Mouse (Mus musculus) embryonic fibroblast, embryonic 13.5 days (primary cell): ENCODE results near the gene Slc13a4.

Experiments
- CTCF ChIP-seq: IDR thresholded peaks from 2 replicates; pipeline ENCODE4 v1.5.1; 2011; ENCODE audit warnings: mild to moderate bottlenecking, control low read depth, low read length, moderate library complexity, borderline replicate concordance; ENCODE audit not compliant: insufficient read depth
- POLR2A ChIP-seq: IDR thresholded peaks from 2 replicates; pipeline ENCODE4 v1.6.1; 2011; ENCODE audit warnings: low read depth, mild to moderate bottlenecking, control low read depth, low read length, moderate library complexity

GRCm38 (mm10) chr6:35252477-35253346 lies 55.2 kb downstream of the Slc13a4 start:
- TF ChIP-seq CTCF (peak; percentile 64), POLR2A (peak; percentile 96)
